Mouse (Mus musculus): ENCODE data around the gene Sat2. TPM values are rescaled to one million over a fixed set of nuclear protein-coding genes. Genes with fewer than 3 reads are reported as not detected.
"Not testable (repeated sequence)": the region's sequence is repeated elsewhere in the genome, so short reads cannot be mapped to it uniquely, and the experiment has no call there.

Sat2 gene
- polyA plus RNA-seq, 1 experiment from 2014 or later, result 16.2 TPM

- Histone ChIP-seq H3K9ac (ENCODE audit: low read length) (peak overlapping the region; percentile 35; the same call in 1 of the 2 replicates), H3K9me3 (ENCODE audit: control insufficient read depth, low read length) (no peaks in the 10 kb centered on the region), H3K27ac (replicated peaks; ENCODE audit: low read depth, low read length) (no peak overlapping the region), H3K4me3 (ENCODE audit: low read depth, low read length) (no peak overlapping the region), H3K4me2 (ENCODE audit: low read depth, severe bottlenecking) (no peak overlapping the region), H3K36me3 (ENCODE audit: control insufficient read depth, insufficient read depth, low read length) (no peaks in the 10 kb centered on the region), H3K27me3 (ENCODE audit: control insufficient read depth, insufficient read depth, low read length) (no peaks in the 10 kb centered on the region), H3K4me1 (ENCODE audit: control insufficient read depth, insufficient read depth, low read length) (no peaks in the 10 kb centered on the region)
- 12% methylated on average over 18 of the region's 19 CpGs for WGBS
- DNase-seq (ENCODE audit: low spot score) (peak; percentile 94), ATAC-seq (ENCODE audit: insufficient number of reproducible peaks, low FRiP score, low TSS enrichment, low read depth) (no peak)
Observed at GRCm38 (mm10) chr11:69613553-69614256, 8.1 kb upstream of the Sat2 start.

GRCm38 (mm10) chr11:69614257-69614588 is 7.6 kb upstream of the Sat2 start:
- H3K4me3 ChIP-seq (ENCODE audit: low read depth, low read length), result not testable (repeated sequence)

GRCm38 (mm10) chr11:69616781-69617180 is 5.0 kb upstream of the Sat2 start:
- ATAC-seq (ENCODE audit: insufficient number of reproducible peaks, low FRiP score, low TSS enrichment, low read depth) (no peak), DNase-seq (ENCODE audit: low spot score) (no peak)
- Histone ChIP-seq H3K9me3 (ENCODE audit: control insufficient read depth, low read length) (no peaks in the 10 kb centered on the region), H3K27me3 (ENCODE audit: control insufficient read depth, insufficient read depth, low read length) (no peaks in the 10 kb centered on the region), H3K36me3 (ENCODE audit: control insufficient read depth, insufficient read depth, low read length) (no peaks in the 10 kb centered on the region), H3K4me2 (ENCODE audit: low read depth, severe bottlenecking) (no peak overlapping the region), H3K9ac (ENCODE audit: low read length) (no peak overlapping the region; the same call in 1 of the 2 replicates), H3K27ac (replicated peaks; ENCODE audit: low read depth, low read length) (no peak overlapping the region), H3K4me1 (ENCODE audit: control insufficient read depth, insufficient read depth, low read length) (peaks cover 3% of the 10 kb centered on the region; the same call in 1 of the 2 replicates), H3K4me3 (ENCODE audit: low read depth, low read length) (no peak overlapping the region)
- 53% methylated on average over 10 of the region's 10 CpGs for WGBS

More at GRCm38 (mm10) chr11:69614257-69614588, 7.6 kb upstream of the Sat2 start:
- not testable (repeated sequence) for H3K27ac ChIP-seq (replicated peaks; ENCODE audit: low read depth, low read length); DNase-seq (ENCODE audit: low spot score); H3K27me3 ChIP-seq (ENCODE audit: control insufficient read depth, insufficient read depth, low read length); H3K4me1 ChIP-seq (ENCODE audit: control insufficient read depth, insufficient read depth, low read length); H3K36me3 ChIP-seq (ENCODE audit: control insufficient read depth, insufficient read depth, low read length); H3K4me2 ChIP-seq (ENCODE audit: low read depth, severe bottlenecking); H3K9ac ChIP-seq (ENCODE audit: low read length); ATAC-seq (ENCODE audit: insufficient number of reproducible peaks, low FRiP score, low TSS enrichment, low read depth); H3K9me3 ChIP-seq (ENCODE audit: control insufficient read depth, low read length)
- 52% methylated on average over 11 of the region's 11 CpGs for WGBS

- Histone ChIP-seq H3K27ac (replicated peaks; ENCODE audit: low read depth, low read length) (no peak within 1 kb of the TSS), H3K9ac (ENCODE audit: low read length) (no peak within 1 kb of the TSS; the same call in 1 of the 2 replicates), H3K4me3 (ENCODE audit: low read depth, low read length) (no peak within 1 kb of the TSS), H3K4me1 (ENCODE audit: control insufficient read depth, insufficient read depth, low read length) (peaks cover 8% of the 10 kb centered on the region), H3K27me3 (ENCODE audit: control insufficient read depth, insufficient read depth, low read length) (no peaks in the 10 kb centered on the region), H3K4me2 (ENCODE audit: low read depth, severe bottlenecking) (no peak within 1 kb of the TSS), H3K9me3 (ENCODE audit: control insufficient read depth, low read length) (no peaks in the 10 kb centered on the region), H3K36me3 (ENCODE audit: control insufficient read depth, insufficient read depth, low read length) (no peaks in the 10 kb centered on the region)
- DNase-seq (ENCODE audit: low spot score) (no peak), ATAC-seq (ENCODE audit: insufficient number of reproducible peaks, low FRiP score, low TSS enrichment, low read depth) (no peak)
- WGBS, result 67% methylated on average over 5 of the region's 5 CpGs
Observed at GRCm38 (mm10) chr11:69617805-69618204, 4.0 kb upstream of the Sat2 start, which contains the start of gene Shbg. Gene Shbg (minus strand): TSS chr11:69617905.

- Histone ChIP-seq H3K27me3 (ENCODE audit: control insufficient read depth, insufficient read depth, low read length) (no peaks in the 10 kb centered on the region), H3K9me3 (ENCODE audit: control insufficient read depth, low read length) (no peaks in the 10 kb centered on the region), H3K27ac (replicated peaks; ENCODE audit: low read depth, low read length) (no peak overlapping the region), H3K4me3 (ENCODE audit: low read depth, low read length) (no peak overlapping the region), H3K36me3 (ENCODE audit: control insufficient read depth, insufficient read depth, low read length) (no peaks in the 10 kb centered on the region), H3K9ac (ENCODE audit: low read length) (no peak overlapping the region), H3K4me1 (ENCODE audit: control insufficient read depth, insufficient read depth, low read length) (peaks cover 8% of the 10 kb centered on the region), H3K4me2 (ENCODE audit: low read depth, severe bottlenecking) (no peak overlapping the region)
- WGBS, result 92% methylated on average over 7 of the region's 7 CpGs
- DNase-seq (ENCODE audit: low spot score) (no peak), ATAC-seq (ENCODE audit: insufficient number of reproducible peaks, low FRiP score, low TSS enrichment, low read depth) (no peak)
Observed at GRCm38 (mm10) chr11:69620394-69621081, 1.3 kb upstream of the Sat2 start.

GRCm38 (mm10) chr11:69622406-69622805 is 582 bp downstream of the Sat2 start:
- Histone ChIP-seq H3K4me1 (ENCODE audit: control insufficient read depth, insufficient read depth, low read length) (peaks cover 8% of the 10 kb centered on the region), H3K27ac (replicated peaks; ENCODE audit: low read depth, low read length) (no peak overlapping the region), H3K4me2 (ENCODE audit: low read depth, severe bottlenecking) (peak overlapping the region; percentile 70), H3K4me3 (ENCODE audit: low read depth, low read length) (peak overlapping the region; percentile 34), H3K9me3 (ENCODE audit: control insufficient read depth, low read length) (no peaks in the 10 kb centered on the region), H3K27me3 (ENCODE audit: control insufficient read depth, insufficient read depth, low read length) (no peaks in the 10 kb centered on the region), H3K9ac (ENCODE audit: low read length) (peak overlapping the region; percentile 60), H3K36me3 (ENCODE audit: control insufficient read depth, insufficient read depth, low read length) (no peaks in the 10 kb centered on the region)
- 47% methylated on average over 6 of the region's 6 CpGs for WGBS
- DNase-seq (ENCODE audit: low spot score) (no peak), ATAC-seq (ENCODE audit: insufficient number of reproducible peaks, low FRiP score, low TSS enrichment, low read depth) (0 out of 2 replicates have a peak, but pooled peaks have one; percentile 13)

- Histone ChIP-seq H3K4me2 (ENCODE audit: low read depth, severe bottlenecking) (no peak overlapping the region), H3K9me3 (ENCODE audit: control insufficient read depth, low read length) (no peaks in the 10 kb centered on the region), H3K4me3 (ENCODE audit: low read depth, low read length) (no peak overlapping the region), H3K27me3 (ENCODE audit: control insufficient read depth, insufficient read depth, low read length) (no peaks in the 10 kb centered on the region), H3K9ac (ENCODE audit: low read length) (no peak overlapping the region), H3K4me1 (ENCODE audit: control insufficient read depth, insufficient read depth, low read length) (peaks cover 8% of the 10 kb centered on the region), H3K27ac (replicated peaks; ENCODE audit: low read depth, low read length) (no peak overlapping the region), H3K36me3 (ENCODE audit: control insufficient read depth, insufficient read depth, low read length) (no peaks in the 10 kb centered on the region)
- DNase-seq (ENCODE audit: low spot score), result no peak
- 69% methylated on average over 4 of the region's 4 CpGs for WGBS
- no peak for ATAC-seq (ENCODE audit: insufficient number of reproducible peaks, low FRiP score, low TSS enrichment, low read depth)
Observed at GRCm38 (mm10) chr11:69623006-69623405, 1.2 kb downstream of the Sat2 start.

- H3K9ac ChIP-seq (ENCODE audit: low read length); H3K4me1 ChIP-seq (ENCODE audit: control insufficient read depth, insufficient read depth, low read length); H3K27me3 ChIP-seq (ENCODE audit: control insufficient read depth, insufficient read depth, low read length); DNase-seq (ENCODE audit: low spot score); ATAC-seq (ENCODE audit: insufficient number of reproducible peaks, low FRiP score, low TSS enrichment, low read depth); H3K27ac ChIP-seq (replicated peaks; ENCODE audit: low read depth, low read length); H3K4me3 ChIP-seq (ENCODE audit: low read depth, low read length); H3K36me3 ChIP-seq (ENCODE audit: control insufficient read depth, insufficient read depth, low read length); H3K4me2 ChIP-seq (ENCODE audit: low read depth, severe bottlenecking); H3K9me3 ChIP-seq (ENCODE audit: control insufficient read depth, low read length): not testable (repeated sequence)
- WGBS, result 85% methylated on average over 2 of the region's 2 CpGs
Observed at GRCm38 (mm10) chr11:69624339-69624738, 2.5 kb downstream of the Sat2 start.
